Mouse (Mus musculus): ENCODE measurements around the gene Plce1. TPM values are rescaled to one million over a fixed set of nuclear protein-coding genes. Genes with fewer than 3 reads are reported as not detected.

Gene Plce1
- total RNA-seq, 2 experiments from 2014 or later: 23.3 to 24.6 TPM

- DNase-seq (ENCODE audit: low spot score): no peak
- intact Hi-C loops (cut with DNase I): no loop called here
Measured at GRCm38 (mm10) chr19:38691533-38691932, 210.6 kb downstream of the Plce1 start.

GRCm38 (mm10) chr19:38693331-38693730, 212.4 kb downstream of the Plce1 start:
- DNase-seq (ENCODE audit: low spot score): no peak
- intact Hi-C loops (cut with DNase I): no loop called here

GRCm38 (mm10) chr19:38693769-38694168, 212.9 kb downstream of the Plce1 start:
- intact Hi-C loops (cut with DNase I): no loop called here
- no peak for DNase-seq (ENCODE audit: low spot score)

- no peak for DNase-seq (ENCODE audit: low spot score)
- intact Hi-C loops (cut with DNase I): no loop called here
Measured at GRCm38 (mm10) chr19:38701776-38702175, 220.9 kb downstream of the Plce1 start.

- intact Hi-C loops (cut with DNase I): loop anchor here (5.0 kb wide), 1 partner anchor 282 kb away; no protein-coding TSS in a partner anchor
- no peak for DNase-seq (ENCODE audit: low spot score)
Measured at GRCm38 (mm10) chr19:38704742-38705141, 223.8 kb downstream of the Plce1 start.

GRCm38 (mm10) chr19:38705244-38705643, 224.3 kb downstream of the Plce1 start:
- intact Hi-C loops (cut with DNase I): loop anchor here (5.0 kb wide), 1 partner anchor 283 kb away; no protein-coding TSS in a partner anchor
- DNase-seq (ENCODE audit: low spot score): no peak

- DNase-seq (ENCODE audit: low spot score): no peak
- intact Hi-C loops (cut with DNase I): loop anchor here (5.0 kb wide), 1 partner anchor 284 kb away; no protein-coding TSS in a partner anchor
Measured at GRCm38 (mm10) chr19:38706449-38706848, 225.5 kb downstream of the Plce1 start.

GRCm38 (mm10) chr19:38709376-38709775, 228.5 kb downstream of the Plce1 start:
- no peak for DNase-seq (ENCODE audit: low spot score)
- intact Hi-C loops (cut with DNase I): loop anchor here (1.0 to 5.0 kb wide), 2 partner anchors 143 to 287 kb away; no protein-coding TSS in a partner anchor

GRCm38 (mm10) chr19:38721808-38722207, 240.9 kb downstream of the Plce1 start:
- DNase-seq (ENCODE audit: low spot score): no peak
- intact Hi-C loops (cut with DNase I): no loop called here

- intact Hi-C loops (cut with DNase I): no loop called here
- no peak for DNase-seq (ENCODE audit: low spot score)
Measured at GRCm38 (mm10) chr19:38722982-38723381, 242.1 kb downstream of the Plce1 start.

GRCm38 (mm10) chr19:38723969-38724368, 243.1 kb downstream of the Plce1 start:
- no peak for DNase-seq (ENCODE audit: low spot score)

GRCm38 (mm10) chr19:38728842-38729241, 247.9 kb downstream of the Plce1 start:
- DNase-seq (ENCODE audit: low spot score): no peak
- intact Hi-C loops (cut with DNase I): no loop called here

More at GRCm38 (mm10) chr19:38723969-38724368, 243.1 kb downstream of the Plce1 start:
- intact Hi-C loops (cut with DNase I): no loop called here

- no peak for DNase-seq (ENCODE audit: low spot score)
- intact Hi-C loops (cut with DNase I): no loop called here
Measured at GRCm38 (mm10) chr19:38729264-38729663, 248.4 kb downstream of the Plce1 start.

GRCm38 (mm10) chr19:38744546-38744945, 263.6 kb downstream of the Plce1 start:
- intact Hi-C loops (cut with DNase I): no loop called here
- DNase-seq (ENCODE audit: low spot score): no peak

- intact Hi-C loops (cut with DNase I): no loop called here
- no peak for DNase-seq (ENCODE audit: low spot score)
Measured at GRCm38 (mm10) chr19:38745810-38746491, 265.0 kb downstream of the Plce1 start.

GRCm38 (mm10) chr19:38746492-38747014, 265.6 kb downstream of the Plce1 start:
- no peak for DNase-seq (ENCODE audit: low spot score)
- intact Hi-C loops (cut with DNase I): no loop called here

GRCm38 (mm10) chr19:38750192-38750591, 269.3 kb downstream of the Plce1 start:
- intact Hi-C loops (cut with DNase I): no loop called here

GRCm38 (mm10) chr19:38757161-38757560, 276.3 kb downstream of the Plce1 start:
- intact Hi-C loops (cut with DNase I): no loop called here
- no peak for DNase-seq (ENCODE audit: low spot score)

More at GRCm38 (mm10) chr19:38750192-38750591, 269.3 kb downstream of the Plce1 start:
- DNase-seq (ENCODE audit: low spot score): no peak

GRCm38 (mm10) chr19:38758056-38758455, 277.1 kb downstream of the Plce1 start:
- intact Hi-C loops (cut with DNase I): no loop called here

GRCm38 (mm10) chr19:38758685-38759472, 278.0 kb downstream of the Plce1 start:
- intact Hi-C loops (cut with DNase I): no loop called here
- no peak for DNase-seq (ENCODE audit: low spot score)

More at GRCm38 (mm10) chr19:38758056-38758455, 277.1 kb downstream of the Plce1 start:
- DNase-seq (ENCODE audit: low spot score): no peak

GRCm38 (mm10) chr19:38760441-38760840, 279.5 kb downstream of the Plce1 start:
- DNase-seq (ENCODE audit: low spot score): no peak
- intact Hi-C loops (cut with DNase I): no loop called here
